Mouse (Mus musculus) granulocyte monocyte progenitor cell, adult 5-6 weeks (primary cell): ENCODE data around the gene Nprl3. TPM values are rescaled to one million over a fixed set of nuclear protein-coding genes. Genes with fewer than 3 reads are reported as not detected.

ENCODE experiments used
- ATAC-seq: replicated peaks from 2 replicates; pipeline ENCODE4 v1.8.0; 2016; ENCODE audit warnings: mild to moderate bottlenecking, moderate TSS enrichment, inconsistent platforms; ENCODE audit not compliant: poor library complexity, severe bottlenecking
- total RNA-seq, 2 experiments: library from RNA; stranded (forward) in 1 of 2; stranded (reverse) in 1 of 2; fragments of 200-712, 200-1000 nt in 1 of 2; fragments of >200 nt in 1 of 2; fragmentation: Nextera tagmentation in 1 of 2; gene quantifications; 2 replicates each; pipeline ENCODE4 v1.2.3; 2014 to 2017

The Nprl3 gene
- total RNA-seq, 2 experiments from 2014 or later = 17.7 to 25.3 TPM

DNA sequence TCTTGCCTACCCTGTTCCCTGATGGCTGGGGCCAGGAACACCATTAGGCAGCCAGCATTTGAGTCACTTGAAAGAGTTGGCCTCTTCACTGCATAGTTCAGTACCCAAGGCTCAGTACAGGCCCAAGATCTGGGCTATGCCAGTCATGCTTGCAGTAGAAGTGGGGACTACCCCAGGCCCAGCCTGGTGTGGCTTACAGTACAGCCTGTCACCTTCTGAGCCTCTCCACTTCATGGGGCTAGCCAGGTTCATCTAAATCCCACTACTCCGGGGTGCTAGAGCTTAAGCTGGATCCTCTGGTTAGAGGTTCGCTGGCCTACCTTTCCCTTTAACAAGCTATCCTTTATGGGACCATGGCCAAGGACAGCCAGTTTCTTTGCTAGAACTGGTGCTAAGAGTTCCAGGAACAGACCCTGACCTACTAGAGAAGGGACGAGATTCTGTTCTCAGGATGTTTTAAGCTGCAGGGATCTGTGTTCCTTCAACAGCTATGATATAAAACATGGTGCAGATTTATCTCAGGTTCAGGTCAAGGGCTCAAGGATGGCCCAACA lies 39.1 kb downstream of the Nprl3 start:
- no peak for ATAC-seq

DNA sequence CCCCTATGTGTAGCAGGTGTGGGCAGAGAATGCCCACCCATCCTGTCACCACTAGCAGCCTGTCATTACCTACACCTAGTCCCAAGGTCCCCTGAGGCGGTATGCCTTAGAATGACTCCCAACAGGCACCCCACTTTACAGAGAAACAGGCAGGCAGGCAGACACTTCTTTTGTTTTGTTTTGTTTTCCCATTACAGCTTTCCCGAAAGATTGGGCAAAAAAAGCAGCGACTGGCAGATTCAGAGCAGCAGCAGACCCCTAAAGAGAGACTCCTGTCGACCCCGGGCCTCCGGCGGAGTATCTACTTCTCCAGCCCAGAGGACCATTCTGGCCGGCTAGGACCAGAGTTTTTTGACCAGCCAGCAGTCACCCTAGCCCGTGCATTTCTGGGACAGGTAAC lies 40.0 kb downstream of the Nprl3 start:
- no peak for ATAC-seq

DNA sequence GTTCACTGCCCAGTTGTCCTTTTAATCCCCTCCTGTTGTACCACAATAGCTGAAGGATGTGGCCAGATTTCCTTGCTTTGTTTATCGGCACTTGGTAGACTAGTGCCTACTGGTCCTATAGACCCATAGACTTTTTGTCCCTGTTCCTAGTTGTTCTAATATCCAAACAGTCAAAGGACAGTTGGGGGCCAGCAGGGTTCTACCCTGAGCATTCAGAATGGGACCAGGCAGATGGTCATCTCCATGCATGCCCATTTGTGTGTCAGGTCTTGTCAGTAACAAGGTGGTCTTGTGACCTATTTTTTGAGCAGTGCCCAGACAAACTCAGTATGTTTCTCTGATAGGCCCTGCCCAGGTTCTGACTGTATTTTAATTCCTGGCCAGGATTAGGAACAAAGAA lies 40.5 kb downstream of the Nprl3 start:
- ATAC-seq = no peak

DNA sequence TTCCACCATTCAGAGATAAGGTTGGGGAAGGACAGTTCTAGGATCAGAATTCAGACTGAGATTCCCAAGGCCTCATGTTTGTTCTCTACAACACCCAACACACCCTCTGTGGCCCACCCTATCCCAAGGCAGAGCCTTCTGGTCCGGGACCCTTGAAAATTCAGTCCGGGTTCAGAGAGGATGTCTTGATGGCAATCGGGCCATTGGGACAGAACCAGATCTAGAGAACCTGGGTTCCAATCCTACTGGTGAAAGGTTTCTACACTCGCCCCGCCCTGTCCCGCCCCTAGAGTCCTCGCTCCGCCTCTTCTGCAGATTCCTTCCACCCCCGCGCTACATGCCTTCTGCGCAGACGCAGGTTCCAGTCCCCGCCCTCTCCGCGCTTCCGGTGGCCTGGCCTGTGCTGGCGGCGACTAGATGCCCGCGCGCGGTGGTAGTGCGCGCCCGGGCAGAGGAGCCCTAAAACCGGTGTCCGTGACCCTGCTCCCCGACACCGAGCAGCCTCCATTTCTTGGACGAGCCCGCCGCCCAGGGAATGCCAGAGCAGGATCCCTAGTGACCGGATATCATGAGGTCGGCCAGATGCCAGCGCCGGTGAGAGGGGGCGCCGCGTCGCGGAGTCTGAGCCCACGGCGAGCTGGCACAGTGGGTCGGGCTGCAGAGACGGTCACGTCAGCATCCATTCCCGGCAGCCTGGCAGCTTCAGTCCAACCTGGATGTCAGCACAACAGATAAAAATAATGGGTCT lies 41.2 kb downstream of the Nprl3 start, which contains the start of gene Mpg:
TSS of gene Mpg (plus strand) at position 382 of the 748 bp plus-strand sequence.
- peak; percentile 67 for ATAC-seq

DNA sequence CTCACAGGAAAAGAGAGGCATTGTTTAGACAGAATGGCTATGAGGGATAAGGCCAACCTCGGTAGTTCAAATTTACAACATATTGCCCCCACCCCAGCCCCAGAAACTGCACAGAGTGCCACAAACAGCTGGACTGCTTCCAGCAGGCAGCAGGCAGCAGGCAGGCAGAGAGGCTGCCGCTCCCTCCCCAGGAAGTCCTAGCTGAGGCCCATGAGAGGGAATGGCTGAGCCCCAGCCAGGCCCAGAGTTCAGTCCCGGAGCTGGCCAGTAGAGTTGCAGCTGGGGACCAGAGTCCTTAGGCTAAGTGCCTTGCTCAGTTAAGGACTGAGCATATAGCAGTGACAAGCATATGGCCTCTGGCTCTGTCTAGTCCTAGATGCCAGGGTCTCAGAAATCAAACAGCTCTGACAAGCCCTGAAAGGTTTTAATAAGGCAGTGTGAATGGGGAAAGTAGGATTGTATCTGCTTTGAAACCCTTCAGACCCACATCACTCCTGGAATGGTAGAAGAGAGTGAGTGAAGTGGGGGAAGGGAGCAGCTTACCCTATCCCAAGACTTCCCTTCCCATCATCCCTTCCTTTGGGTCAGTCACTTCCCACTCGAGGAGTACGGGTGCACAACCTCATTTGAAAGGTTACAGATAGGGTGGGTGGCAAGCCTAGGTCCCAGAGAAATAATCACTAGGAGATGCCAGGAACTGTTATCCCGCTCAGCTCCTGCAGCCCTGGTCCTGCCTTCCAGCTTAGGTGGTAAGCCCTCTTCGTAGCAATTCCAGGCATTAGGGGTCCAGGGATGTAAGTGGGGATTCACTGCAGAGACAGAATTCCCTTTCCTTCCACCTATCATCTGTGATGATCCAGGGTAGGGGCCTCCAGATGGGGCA lies 42.0 kb downstream of the Nprl3 start:
- ATAC-seq = 0 out of 2 replicates have a peak, but pooled peaks have one; percentile 7

DNA sequence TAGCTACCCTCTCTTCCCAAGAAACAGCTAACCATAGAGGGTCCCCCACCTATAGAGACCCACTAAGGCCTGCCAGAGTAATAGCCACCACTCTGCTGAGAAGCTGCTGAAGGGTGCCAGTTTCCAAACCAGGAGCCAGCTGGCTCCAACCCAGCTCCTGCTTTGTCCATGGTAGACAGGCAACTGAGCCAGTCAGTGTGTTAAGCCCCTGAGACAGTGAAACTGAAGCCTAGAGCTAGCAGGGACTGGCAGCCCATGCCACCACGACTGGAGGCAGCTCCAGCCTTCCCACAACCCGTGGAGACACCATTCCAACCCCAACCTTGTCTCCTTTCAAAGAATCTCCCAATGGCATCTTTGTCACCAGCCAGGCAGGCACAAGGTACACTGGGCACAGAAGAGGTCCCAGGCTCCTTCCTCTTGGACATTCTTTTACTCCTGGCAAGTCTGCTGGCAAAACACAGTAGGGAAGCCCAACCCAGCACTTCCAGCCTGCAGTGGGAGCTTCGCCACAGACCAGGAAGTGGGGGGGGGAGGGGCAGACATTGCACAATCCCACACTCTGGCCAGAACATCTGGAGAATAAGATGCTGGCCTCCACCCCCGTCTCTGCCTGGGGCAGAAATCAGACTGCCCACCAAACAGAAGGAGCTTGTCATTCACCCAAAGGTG lies 42.9 kb downstream of the Nprl3 start:
- ATAC-seq = peak; percentile 53

DNA sequence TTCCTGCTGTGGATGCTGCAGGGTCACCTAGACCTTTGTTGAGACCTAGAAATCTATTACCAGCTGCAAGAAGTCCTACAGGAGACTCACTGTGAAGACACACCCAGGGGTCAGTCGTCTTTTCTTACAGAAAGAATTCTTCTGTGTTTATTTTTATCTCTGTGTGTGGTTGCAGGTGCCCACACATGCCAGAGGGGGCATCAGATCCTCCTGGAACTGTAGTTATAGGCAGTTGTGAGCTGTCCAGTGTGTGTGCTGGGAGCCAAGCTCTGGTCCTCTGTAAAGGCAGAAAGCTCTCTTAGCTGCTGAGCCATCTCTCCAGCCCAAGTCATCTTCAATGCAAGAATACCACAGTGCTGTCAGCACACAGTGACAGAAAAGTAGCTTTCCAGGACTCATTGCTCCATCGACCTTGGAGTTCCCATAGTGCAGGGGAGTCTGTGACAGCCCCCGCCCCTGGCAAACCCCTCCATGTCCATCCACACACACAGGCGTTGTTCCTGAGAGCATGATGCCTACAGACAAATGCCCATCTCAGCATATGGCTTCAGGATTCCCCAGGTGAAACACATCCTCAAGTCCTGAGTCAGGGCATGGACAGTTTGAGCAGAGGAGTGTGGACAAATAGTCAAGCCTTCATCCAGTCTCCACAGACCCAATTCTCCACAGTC lies 44.1 kb downstream of the Nprl3 start:
- ATAC-seq = no peak

DNA sequence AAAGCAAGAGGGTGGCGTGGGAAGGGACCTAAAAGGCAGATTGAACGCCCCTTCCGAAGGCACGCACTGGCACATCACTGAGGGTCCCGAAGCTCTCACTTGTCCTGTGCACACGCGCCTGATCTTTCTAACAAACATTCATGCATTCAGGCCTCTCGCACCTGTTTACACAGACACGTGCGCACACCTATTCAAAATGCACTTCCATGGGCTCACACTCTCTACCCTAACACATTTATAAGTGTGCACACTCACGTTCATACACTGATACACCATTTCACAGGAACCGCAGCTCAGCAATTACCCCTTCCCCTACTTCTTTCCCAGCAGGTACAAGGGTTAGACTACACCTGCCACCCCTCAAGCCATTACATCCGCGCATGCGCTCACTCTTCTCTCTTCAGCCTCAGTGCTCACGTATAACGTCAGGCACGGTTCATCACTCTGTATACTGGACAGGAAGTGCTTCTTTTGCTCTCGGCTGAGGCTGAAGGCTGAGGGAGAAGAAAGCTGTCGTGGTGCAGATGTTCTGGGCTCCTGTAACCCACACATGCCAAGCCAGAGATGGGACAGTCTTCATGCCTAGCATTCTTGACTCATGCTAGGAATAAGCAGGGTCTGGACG lies 44.8 kb downstream of the Nprl3 start:
- no peak for ATAC-seq

DNA sequence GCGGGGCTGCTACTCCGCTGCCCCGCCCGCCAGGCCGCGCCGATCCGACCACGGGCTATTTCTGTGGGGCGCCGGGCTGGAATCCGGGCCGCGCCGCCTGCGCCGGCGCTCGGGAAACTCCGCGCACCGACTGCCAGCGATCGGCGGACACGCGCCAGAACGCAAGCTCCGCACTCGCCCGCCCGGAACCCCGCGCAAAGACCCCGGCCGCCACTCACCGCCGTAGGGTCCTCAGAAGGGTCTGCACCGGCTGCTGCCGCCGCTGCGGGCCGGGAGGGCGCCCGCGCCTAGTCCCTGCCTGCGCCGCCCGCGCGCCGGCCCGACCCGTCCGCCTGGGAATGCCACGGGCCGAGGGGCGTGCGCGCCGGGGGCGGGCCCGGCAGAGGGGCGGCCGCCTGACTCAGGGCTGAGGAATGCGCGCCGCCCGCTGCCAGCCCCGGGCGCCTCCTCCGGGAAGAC lies 45.5 kb downstream of the Nprl3 start, which contains the start of gene Rhbdf1:
TSS of gene Rhbdf1 (minus strand) at position 350 of the 459 bp plus-strand sequence.
- ATAC-seq = no peak

DNA sequence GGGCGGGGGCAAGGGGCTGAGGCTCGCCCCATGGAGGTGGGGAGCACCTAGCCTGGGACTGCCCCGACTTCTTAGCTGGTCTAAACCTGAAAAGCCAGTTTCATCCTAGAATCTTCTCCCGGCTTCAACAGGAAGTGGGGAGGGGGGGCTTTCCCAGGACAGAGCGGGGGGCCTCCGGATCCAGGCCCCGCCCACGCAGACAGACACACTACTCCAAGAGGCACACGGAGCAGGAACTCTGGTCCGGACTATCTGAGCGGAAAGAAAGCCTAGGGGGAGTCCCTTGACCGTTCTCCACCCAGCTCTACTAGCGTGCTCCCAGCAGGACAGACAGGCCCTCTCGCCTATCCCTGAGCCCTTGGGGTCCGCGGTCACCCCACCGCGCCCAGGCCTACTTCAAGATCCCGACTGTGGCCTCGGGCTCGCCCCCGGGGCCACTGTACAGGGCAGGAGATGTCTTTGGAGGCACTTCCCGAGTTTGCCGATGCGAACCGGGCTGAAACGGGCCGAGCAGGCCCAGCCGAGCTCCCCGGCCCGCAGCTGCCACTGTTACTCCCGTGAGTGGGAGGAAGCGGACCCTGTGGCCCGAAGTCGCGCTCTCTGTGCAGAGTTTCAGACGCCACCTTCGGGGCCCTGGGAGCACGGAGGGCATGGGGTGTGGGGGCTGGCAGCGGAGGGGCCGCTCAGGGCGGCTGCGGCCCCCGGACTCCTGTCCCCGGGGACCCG lies 46.1 kb downstream of the Nprl3 start:
- ATAC-seq = peak; percentile 11; the same call in 1 of the 2 replicates

DNA sequence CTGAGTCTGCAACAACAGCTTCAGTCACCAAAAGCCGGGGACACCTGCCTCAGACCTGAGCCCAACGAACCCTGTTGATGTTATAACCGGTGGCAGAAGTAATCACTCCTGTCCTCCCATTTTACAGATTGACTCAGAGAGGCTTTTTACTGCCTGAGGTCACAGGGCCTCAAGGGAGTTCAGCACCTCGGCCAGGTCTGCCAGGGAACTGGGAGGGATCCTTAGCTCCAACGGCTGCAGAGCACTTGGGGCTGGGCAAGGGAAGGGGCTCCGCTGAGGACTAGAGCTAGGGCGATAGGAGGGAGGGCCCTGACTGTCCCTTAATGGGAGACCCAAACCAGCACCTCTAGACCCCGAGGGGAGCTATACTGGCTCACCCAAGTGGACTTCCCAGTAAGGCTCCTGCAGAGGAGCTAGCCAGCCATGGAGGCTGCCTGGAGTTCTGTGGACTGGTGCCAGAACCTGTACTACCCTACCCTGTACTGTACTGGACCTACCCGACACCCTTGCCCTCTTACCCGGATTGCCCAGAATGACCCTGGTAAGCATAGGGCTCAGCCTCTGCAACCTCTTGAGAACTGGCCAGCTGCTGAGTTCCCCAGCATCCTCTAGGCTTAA lies 46.8 kb downstream of the Nprl3 start:
- ATAC-seq = no peak

DNA sequence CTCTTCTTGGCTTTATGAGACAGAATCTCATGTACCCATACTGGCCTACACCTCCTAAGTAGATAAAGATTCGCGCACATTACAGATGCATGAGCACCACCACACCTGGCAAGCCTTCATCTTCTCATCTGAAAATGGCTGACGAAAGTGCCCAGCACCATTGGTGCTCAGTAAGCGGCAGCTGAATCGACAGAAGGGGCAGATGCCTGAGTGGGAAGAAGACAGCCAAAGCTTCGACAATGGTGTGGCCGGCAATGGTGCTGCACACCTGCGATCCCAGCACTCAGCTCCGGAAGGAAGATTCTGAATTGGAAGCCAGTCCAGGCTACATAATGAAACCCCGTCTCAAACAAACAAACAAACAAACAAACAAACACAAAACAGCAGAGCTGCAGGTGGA lies 48.2 kb downstream of the Nprl3 start:
- ATAC-seq = no peak

DNA sequence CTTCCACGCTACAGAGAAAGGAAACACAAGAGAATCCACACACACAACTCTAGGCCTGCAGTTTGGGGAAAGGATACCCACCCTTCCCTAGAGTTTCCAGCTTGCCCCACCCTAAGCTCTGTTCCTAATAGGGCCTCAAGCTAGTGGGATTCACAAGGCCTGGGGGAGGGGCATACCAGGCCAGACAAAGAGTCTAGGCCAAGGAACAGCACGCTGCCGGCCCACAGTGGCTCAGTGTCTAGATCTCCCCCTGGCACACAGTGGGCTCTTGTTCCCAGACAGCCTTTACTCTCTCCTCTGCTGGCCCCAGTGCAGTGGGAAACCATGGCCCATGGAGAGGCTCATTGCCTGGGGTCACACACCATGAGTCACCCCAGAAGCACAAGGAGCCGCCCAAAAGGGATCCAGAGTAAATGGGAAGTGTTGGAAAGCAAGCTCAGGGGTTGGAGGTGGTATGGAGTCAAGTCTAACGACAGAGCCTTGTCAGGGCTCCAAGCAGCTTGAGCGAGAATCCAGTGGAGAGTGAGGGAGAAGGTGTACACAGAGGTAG lies 48.9 kb downstream of the Nprl3 start:
- ATAC-seq = no peak

DNA sequence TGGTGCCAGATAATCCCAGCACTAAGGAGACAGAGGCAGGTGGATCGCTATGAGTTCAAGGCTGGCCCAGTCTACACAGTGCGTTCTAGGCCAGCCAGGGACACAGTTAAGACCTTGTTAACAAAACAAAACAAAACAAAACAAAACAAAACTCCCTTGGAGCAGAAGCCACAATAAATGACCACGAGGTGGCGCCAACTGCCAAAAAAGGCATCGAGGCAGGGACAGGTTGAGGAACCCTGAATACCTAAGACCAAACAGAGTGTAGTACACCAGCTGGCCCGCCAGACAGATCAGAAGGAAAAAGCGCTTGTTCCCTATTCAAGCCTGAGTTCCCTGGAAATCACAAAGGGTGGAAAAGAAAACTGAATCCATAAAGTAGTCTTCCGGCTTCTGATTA lies 50.7 kb downstream of the Nprl3 start:
- ATAC-seq = peak; percentile 69

DNA sequence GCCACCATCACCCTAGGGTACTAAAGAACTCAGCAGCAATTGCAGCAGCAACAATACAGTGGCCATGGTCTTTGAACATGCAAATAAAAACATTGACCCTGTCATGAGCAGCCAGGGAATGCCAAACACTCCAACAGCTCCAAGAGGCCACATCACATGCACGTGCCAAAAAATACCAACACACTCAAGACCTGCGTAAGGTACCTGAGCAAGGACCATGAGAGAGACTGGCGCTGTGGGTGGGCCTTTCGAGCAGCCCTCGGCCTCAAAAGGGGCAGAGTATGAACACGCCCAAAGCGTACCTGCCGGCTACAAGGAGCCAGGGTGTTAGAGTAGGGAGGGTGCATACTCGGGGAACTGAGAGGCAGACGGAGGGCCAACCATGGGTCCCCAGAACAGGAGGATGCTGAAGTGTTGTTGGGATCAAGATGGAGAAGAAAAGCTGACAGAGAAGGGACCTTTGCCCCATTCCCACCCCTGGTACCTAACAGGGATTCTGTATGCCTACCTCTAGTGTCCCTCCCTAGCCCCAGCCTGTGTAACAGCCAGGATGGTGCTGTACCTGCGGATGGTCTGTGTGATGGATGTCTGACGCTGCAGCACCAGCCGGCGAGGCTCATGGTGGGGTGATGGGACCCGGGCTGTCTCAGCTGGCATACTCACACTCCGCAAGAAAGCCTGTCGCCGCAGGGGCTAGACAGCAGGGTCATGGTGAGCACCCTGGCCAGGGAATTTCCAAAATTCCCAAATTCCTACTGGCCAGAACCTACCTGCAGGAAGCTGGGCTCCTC lies 51.9 kb downstream of the Nprl3 start:
- ATAC-seq = no peak

DNA sequence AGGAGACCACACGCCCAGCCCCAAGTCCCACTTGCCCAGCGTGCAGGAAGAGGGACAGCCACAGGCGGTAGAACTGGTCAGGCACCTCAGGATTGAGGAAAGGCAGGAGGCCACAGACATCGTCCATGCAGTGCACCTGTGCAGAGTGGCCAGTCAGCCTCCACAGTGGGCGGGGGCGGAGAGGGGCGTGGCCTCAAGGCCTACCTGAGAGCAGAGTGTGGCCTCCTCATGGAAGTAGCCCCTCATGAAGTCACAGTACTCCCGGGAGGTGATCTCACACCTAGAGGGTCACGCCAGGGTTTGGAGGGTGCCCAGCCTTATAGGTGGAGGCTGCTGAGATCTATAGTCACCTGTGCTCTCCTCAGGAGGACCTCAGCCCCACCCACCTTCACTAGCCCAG lies 56.9 kb downstream of the Nprl3 start:
- ATAC-seq = no peak
